Mouse (Mus musculus): ENCODE measurements around the gene Ppp1r13l.

GRCm38 (mm10) chr7:19344237-19344847, 15.2 kb upstream of the Ppp1r13l start, which contains the start of gene Ercc1:
- TF ChIP-seq POLR2A (IDR thresholded peaks at IDR 0.05; ENCODE audit: borderline replicate concordance, control insufficient read depth, low read depth, low read length): no peak
- no peak for TF ChIP-seq CTCF (IDR thresholded peaks at IDR 0.05; ENCODE audit: control insufficient read depth, insufficient read depth, low read length)
